Mouse (Mus musculus) liver, embryonic 11.5 days (tissue): ENCODE results near the gene Cst6. TPM values are rescaled to one million over a fixed set of nuclear protein-coding genes. Genes with fewer than 3 reads are reported as not detected.
A peak's percentile ranks its signal among the peaks of the same experiment; 100 is the strongest.
"Not testable (repeated sequence)": the region's sequence is repeated elsewhere in the genome, so short reads cannot be mapped to it uniquely, and the experiment has no call there.

Experiments used
- ATAC-seq: fragments of 200-750 bp; cut with Nextera tagmentation; replicated peaks from 2 replicates; pipeline ENCODE4 v1.8.0; 2017; ENCODE audit warnings: moderate number of reproducible peaks, mild to moderate bottlenecking, moderate TSS enrichment, moderate library complexity; ENCODE audit not compliant: low FRiP score
- DNase-seq: peaks from one replicate; pipeline ENCODE4 v3.0.0-alpha.2; 2017; ENCODE audit warnings: low spot score
- H3K27ac ChIP-seq: fragments of 300-500 bp; sonication (generic); 2 replicates; pipeline ENCODE4 v1.5.1; 2014; ENCODE audit warnings: mild to moderate bottlenecking, low read depth, low read length, control low read depth
- H3K27me3 ChIP-seq: fragments of 300-500 bp; sonication (generic); replicated peaks from 2 replicates; pipeline ENCODE4 v1.6.1; 2014; ENCODE audit warnings: low read length, mixed read lengths; ENCODE audit not compliant: control insufficient read depth, insufficient read depth
- H3K36me3 ChIP-seq: fragments of 300-500 bp; sonication (generic); 2 replicates; pipeline ENCODE4 v1.6.1; 2014; ENCODE audit warnings: mild to moderate bottlenecking, low read length, moderate library complexity, mixed read lengths; ENCODE audit not compliant: control insufficient read depth, insufficient read depth
- H3K4me1 ChIP-seq: fragments of 300-500 bp; sonication (generic); replicated peaks from 2 replicates; pipeline ENCODE4 v1.6.1; 2014; ENCODE audit warnings: low read length, mixed read lengths; ENCODE audit not compliant: control insufficient read depth, insufficient read depth
- H3K4me2 ChIP-seq: fragments of 300-500 bp; sonication (generic); 2 replicates; pipeline ENCODE4 v1.6.1; 2014; ENCODE audit warnings: mild to moderate bottlenecking, control low read depth, moderate library complexity
- H3K4me3 ChIP-seq: fragments of 300-500 bp; sonication (generic); 2 replicates; pipeline ENCODE4 v1.5.1; 2014; ENCODE audit warnings: low read depth, low read length, control low read depth
- H3K9ac ChIP-seq: fragments of 300-500 bp; sonication (generic); 2 replicates; pipeline ENCODE4 v1.6.1; 2014; ENCODE audit warnings: low read depth, low read length, control low read depth
- H3K9me3 ChIP-seq: fragments of 300-500 bp; sonication (generic); 2 replicates; pipeline ENCODE4 v1.6.1; 2016; ENCODE audit warnings: low read length, inconsistent platforms, mixed read lengths; ENCODE audit not compliant: control insufficient read depth
- WGBS: fragments of 180-500 bp; shearing (Covaris S2); extraction: QIAGEN DNeasy Blood & Tissue Kit; methylation state at CpG from one replicate; pipeline ENCODE4 v1.1.7; 2014; 5-methylcytosine and 5-hydroxymethylcytosine counted together
- polyA plus RNA-seq: library from polyadenylated mRNA; unstranded; fragments of >200 nt; fragmentation: Nextera tagmentation; extraction: Ambion mirVana; gene quantifications from 2 replicates; pipeline ENCODE4 v1.2.1, GENCODE M21; 2014

Cst6 gene
- polyA plus RNA-seq = not detected in 2 replicates

- not testable (repeated sequence) for DNase-seq, H3K4me1 ChIP-seq, H3K9me3 ChIP-seq, H3K27me3 ChIP-seq, H3K36me3 ChIP-seq, ATAC-seq, H3K27ac ChIP-seq
- Histone ChIP-seq H3K4me2 (peak within 1 kb of the TSS; percentile 94), H3K9ac (peak within 1 kb of the TSS; percentile 49), H3K4me3 (peak within 1 kb of the TSS; percentile 49)
- 64% methylated on average over 6 of the region's 6 CpGs for WGBS
Observed at GRCm38 (mm10) chr19:5349502-5349873, at the start of gene Cst6. TSS of gene Cst6 (minus strand) at chr19:5349574.

- Histone ChIP-seq H3K36me3 (no peaks in the 10 kb centered on the region), H3K4me2 (no peak overlapping the region), H3K27me3 (no peaks in the 10 kb centered on the region), H3K4me1 (peaks cover 4% of the 10 kb centered on the region), H3K27ac (no peak overlapping the region), H3K9me3 (no peaks in the 10 kb centered on the region), H3K9ac (no peak overlapping the region), H3K4me3 (no peak overlapping the region)
- DNase-seq = no peak
- 78% methylated on average over 4 of the region's 4 CpGs for WGBS
- no peak for ATAC-seq
Observed at GRCm38 (mm10) chr19:5395371-5395770, 46.0 kb upstream of the Cst6 start.

GRCm38 (mm10) chr19:5394168-5394567, 44.8 kb upstream of the Cst6 start:
- 67% methylated on average over 10 of the region's 10 CpGs for WGBS
- Histone ChIP-seq H3K4me2 (no peak overlapping the region), H3K27me3 (no peaks in the 10 kb centered on the region), H3K36me3 (no peaks in the 10 kb centered on the region), H3K9me3 (no peaks in the 10 kb centered on the region), H3K4me3 (no peak overlapping the region), H3K27ac (no peak overlapping the region), H3K9ac (no peak overlapping the region), H3K4me1 (peaks cover 10% of the 10 kb centered on the region)
- no peak for ATAC-seq
- DNase-seq = no peak

GRCm38 (mm10) chr19:5392892-5393291, 43.5 kb upstream of the Cst6 start:
- 79% methylated on average over 4 of the region's 4 CpGs for WGBS
- H3K9me3 ChIP-seq = no peaks in the 10 kb centered on the region
- no peak for DNase-seq
- H3K27ac ChIP-seq = no peak overlapping the region
- no peaks in the 10 kb centered on the region for H3K27me3 ChIP-seq
- H3K9ac ChIP-seq = no peak overlapping the region
- H3K36me3 ChIP-seq = no peaks in the 10 kb centered on the region
- no peak overlapping the region for H3K4me2 ChIP-seq
- ATAC-seq = no peak
- no peak overlapping the region for H3K4me3 ChIP-seq
- peaks cover 10% of the 10 kb centered on the region for H3K4me1 ChIP-seq

DNA sequence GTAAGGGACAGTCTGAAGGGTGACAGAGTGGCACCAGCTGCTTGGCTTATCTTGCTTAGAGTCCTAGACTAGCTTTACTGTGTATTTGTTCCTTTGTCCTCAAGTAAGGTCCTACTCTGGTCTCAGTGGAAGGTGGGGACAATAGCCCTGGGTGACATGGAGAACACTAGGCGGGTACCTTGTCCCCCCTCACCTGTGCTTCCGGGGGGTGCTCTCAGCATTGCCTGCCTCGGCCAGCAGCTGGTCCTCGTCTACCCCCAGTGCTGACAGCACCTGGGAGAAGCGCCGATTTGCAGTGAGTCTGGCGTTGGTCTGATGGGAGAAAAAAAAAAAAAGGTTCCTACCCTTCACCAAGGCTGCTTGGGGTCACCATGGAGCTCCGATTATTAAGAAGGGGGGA, 41.0 kb upstream of the Cst6 start:
- WGBS = 73% methylated on average over 8 of the region's 8 CpGs
- Histone ChIP-seq H3K27ac (peak overlapping the region; percentile 86), H3K9me3 (no peaks in the 10 kb centered on the region), H3K9ac (peak overlapping the region; percentile 98), H3K4me1 (peaks cover 23% of the 10 kb centered on the region), H3K4me3 (peak overlapping the region; percentile 100), H3K4me2 (peak overlapping the region; percentile 97), H3K36me3 (peaks cover 8% of the 10 kb centered on the region), H3K27me3 (no peaks in the 10 kb centered on the region)
- ATAC-seq (no peak), DNase-seq (no peak)

GRCm38 (mm10) chr19:5389647-5390046, 40.3 kb upstream of the Cst6 start:
- H3K36me3 ChIP-seq = peaks cover 16% of the 10 kb centered on the region
- ATAC-seq = peak; percentile 56
- peaks cover 23% of the 10 kb centered on the region for H3K4me1 ChIP-seq
- H3K27ac ChIP-seq = peak overlapping the region; percentile 86
- 12% methylated on average over 12 of the region's 12 CpGs for WGBS
- no peaks in the 10 kb centered on the region for H3K9me3 ChIP-seq
- H3K9ac ChIP-seq = peak overlapping the region; percentile 98
- peak overlapping the region; percentile 97 for H3K4me2 ChIP-seq
- peak overlapping the region; percentile 100 for H3K4me3 ChIP-seq
- DNase-seq = peak; percentile 76
- no peaks in the 10 kb centered on the region for H3K27me3 ChIP-seq

- Histone ChIP-seq H3K9me3 (no peaks in the 10 kb centered on the region), H3K4me3 (peak within 1 kb of the TSS; percentile 100), H3K4me2 (peak within 1 kb of the TSS; percentile 97), H3K4me1 (peaks cover 23% of the 10 kb centered on the region), H3K9ac (peak within 1 kb of the TSS; percentile 98), H3K27ac (peak within 1 kb of the TSS; percentile 86), H3K27me3 (no peaks in the 10 kb centered on the region), H3K36me3 (peaks cover 24% of the 10 kb centered on the region)
- DNase-seq (peak; percentile 90), ATAC-seq (peak; percentile 93)
- under 1% methylated on average over 43 of the region's 43 CpGs for WGBS
Observed at GRCm38 (mm10) chr19:5388588-5389242, 39.3 kb upstream of the Cst6 start, which contains the start of gene Sart1. TSS of gene Sart1 (minus strand) at chr19:5388703.

DNA sequence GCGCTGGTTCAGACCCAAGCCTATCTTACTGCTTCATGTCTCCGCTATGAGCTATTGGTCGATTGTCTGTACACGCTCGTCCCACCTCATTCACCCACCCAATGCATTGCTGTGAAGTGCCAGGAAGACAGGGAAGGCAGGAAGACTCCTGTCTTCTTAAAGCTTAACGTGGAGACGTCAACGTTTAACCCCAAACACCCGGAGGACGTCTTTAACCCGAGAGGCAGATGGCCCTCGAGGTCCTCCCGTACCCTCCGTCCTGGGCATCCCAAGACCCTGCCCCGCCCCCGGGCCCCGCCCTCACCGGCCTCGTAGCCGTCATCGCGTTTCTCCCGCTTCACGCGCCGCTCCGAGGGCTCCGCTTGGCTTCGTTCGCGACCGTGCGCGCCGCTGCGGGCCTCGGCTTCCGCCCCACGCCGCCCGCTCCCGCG, 38.7 kb upstream of the Cst6 start:
- ATAC-seq (peak; percentile 53), DNase-seq (peak; percentile 59)
- WGBS = under 1% methylated on average over 43 of the region's 43 CpGs
- Histone ChIP-seq H3K9ac (peak overlapping the region; percentile 98), H3K4me2 (peak overlapping the region; percentile 97), H3K27ac (peak overlapping the region; percentile 86), H3K27me3 (no peaks in the 10 kb centered on the region), H3K4me1 (peaks cover 23% of the 10 kb centered on the region), H3K36me3 (peaks cover 31% of the 10 kb centered on the region), H3K9me3 (no peaks in the 10 kb centered on the region), H3K4me3 (peak overlapping the region; percentile 100)

DNA sequence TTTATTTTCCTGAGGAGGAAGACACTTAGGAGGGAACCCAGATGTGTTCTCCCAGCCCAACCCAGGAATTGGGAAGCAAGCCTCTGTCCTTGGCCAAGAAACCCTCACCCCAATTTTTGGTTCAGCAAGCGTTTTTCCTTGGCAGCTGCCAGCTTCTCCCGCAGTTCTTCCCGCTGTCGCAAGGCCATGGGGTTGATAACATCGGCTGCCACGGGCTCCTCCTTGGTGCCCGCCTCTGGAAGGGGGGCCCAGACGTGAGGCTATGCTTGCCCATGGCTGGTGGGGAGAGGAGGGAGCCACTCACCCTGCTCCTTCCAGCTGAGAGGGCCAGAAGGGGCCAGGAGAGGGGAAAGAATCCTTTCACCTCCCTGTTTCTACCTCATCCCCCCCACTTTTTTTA, 35.3 kb upstream of the Cst6 start:
- Histone ChIP-seq H3K9ac (no peak overlapping the region), H3K36me3 (peaks cover 59% of the 10 kb centered on the region), H3K4me1 (peaks cover 14% of the 10 kb centered on the region), H3K4me2 (no peak overlapping the region), H3K27me3 (no peaks in the 10 kb centered on the region), H3K27ac (no peak overlapping the region), H3K4me3 (no peak overlapping the region), H3K9me3 (no peaks in the 10 kb centered on the region)
- 93% methylated on average over 8 of the region's 8 CpGs for WGBS
- ATAC-seq = no peak
- no peak for DNase-seq
